Mouse (Mus musculus) retina, postnatal 1 day (tissue): ENCODE data around the gene D7Ertd443e.

ENCODE experiments used
- DNase-seq: peaks from one replicate; pipeline ENCODE4 v3.0.0-alpha.2; 2012

Gene D7Ertd443e

DNA sequence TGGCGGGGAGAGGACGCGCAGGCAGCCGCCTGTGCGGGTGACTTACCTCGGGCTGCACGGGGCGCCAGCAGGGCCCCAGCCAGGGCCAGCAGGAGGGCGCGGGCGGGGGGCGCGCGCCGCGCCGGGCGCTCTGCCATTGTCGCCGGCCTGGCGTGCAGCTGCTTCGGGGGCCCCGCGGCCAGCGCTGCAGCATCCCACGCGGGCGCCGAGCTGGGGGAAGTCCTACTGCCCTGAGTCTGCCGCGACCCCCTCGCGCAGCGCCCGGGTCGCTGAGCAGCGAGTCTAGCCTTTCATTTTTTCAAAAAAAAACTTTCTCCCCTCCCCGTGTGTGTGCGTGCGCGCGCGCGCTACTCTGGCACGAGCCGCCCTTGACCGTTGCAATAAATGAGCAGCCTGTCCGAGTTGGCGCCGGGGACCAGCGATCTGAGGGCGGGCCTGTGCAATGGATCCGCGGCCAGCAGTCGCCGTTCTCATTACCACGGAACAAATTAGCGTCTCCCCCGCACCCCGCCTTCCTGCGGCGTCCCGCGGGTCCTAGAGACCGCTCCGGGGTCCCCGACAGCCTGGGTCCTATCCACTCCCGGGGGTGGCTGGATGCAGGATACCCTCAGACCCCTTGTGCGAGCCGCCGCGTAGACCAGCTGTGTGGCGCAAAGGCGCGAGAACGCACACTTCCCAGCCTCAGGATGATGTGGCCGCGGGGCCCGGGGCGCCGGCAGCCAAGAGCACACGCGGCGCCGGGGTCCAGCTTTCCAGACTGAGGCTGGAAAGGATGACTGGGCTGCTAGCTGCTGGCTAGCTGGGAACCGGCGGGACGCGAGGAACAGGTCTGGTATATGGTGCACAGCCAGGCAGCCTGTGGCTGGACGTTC, 160.5 kb downstream of the D7Ertd443e start:
- DNase-seq = peak; percentile 93

DNA sequence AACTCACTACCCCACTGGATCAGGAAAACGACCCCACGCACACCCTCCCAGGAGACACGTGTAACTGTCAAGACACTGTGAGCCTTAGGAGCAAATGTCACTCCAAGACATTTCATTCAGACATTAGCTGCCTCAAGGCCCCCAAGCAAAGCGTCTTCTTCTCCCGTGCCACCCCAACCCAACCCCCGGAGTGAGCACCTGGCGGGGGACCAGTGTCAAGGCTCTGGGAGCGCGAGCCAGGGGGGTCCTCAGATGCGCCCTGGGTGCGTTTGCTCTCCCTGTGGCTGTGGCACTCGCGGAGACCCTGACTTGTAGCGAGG, 161.1 kb downstream of the D7Ertd443e start:
- DNase-seq = no peak

DNA sequence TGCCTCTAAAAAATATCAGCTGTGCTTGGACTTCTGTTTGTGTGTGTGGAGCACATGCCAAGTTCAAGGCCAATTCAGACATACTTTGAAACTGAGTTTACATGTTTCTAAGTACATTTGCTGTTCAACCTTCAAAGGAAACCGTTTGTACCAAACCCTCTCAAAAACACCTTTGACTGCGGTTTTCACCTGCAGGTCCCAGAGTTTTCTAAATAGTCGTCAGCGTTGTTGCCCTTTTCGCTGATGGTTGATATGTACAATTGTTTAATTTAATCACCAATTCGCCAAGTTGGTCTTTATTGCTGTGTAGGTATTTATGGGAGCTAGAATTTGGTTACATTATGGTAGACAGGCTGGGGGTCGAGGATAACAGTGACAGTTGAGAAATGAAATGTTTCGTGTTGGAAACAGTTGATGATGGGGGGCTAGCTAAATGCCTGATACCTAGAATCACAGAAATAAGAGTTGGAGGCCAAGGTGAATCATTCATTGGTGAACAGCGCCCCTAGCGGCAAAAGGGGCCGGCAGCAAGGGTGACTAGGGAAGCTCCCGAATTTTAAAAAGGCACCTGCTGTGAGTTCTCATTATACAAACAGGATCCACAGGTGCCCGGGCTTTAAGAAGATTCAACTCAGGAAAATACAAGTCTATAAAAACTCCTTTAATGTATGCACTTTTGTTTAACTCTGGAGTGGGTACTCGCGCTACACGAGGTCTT, 161.9 kb downstream of the D7Ertd443e start:
- DNase-seq = peak; percentile 87
